Mouse (Mus musculus) 416B (cell line): Measurements from ENCODE around the gene Eme2.
"Not testable (repeated sequence)": the region's sequence is repeated elsewhere in the genome, so short reads cannot be mapped to it uniquely, and the experiment has no call there.

Experiments used
- DNase-seq: peaks from one replicate; pipeline ENCODE4 v3.0.0; 2011; ENCODE audit warnings: low read depth

Eme2 gene

DNA sequence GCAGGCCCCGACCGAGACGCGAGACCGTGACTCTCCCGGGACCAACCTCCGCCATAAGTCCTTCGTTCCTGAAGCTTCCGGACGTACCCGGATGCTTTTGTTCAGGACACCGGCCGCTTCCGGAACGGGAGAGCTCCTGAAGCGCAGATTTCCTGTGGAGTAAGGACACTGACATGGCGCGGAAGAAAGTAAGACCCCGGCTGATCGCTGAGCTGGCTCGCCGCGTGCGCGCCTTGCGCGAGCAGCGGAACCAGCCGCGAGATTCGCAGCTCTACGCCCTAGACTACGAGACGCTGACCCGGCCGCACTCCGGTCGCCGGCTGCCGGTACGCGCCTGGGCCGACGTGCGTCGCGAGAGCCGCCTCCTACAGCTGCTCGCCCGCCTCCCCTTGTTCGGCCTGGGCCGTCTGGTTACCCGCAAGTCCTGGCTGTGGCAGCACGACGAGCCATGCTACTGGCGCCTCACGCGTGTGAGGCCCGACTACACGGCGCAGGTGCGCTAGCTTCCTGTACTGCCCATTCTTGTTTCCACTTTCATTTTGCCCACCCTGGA, at the start of gene Eme2, which contains the start of gene Mrps34:
TSS of gene Eme2 (minus strand) at position 93 of the 553 bp plus-strand sequence.
TSS of gene Mrps34 (plus strand) at position 122 of the 553 bp plus-strand sequence.
- DNase-seq: peak; percentile 92

GRCm38 (mm10) chr17:24943589-24943988, 48.7 kb upstream of the Eme2 start:
- not testable (repeated sequence) for DNase-seq

GRCm38 (mm10) chr17:24943036-24943435, 48.1 kb upstream of the Eme2 start:
- DNase-seq: no peak

- peak; percentile 25 for DNase-seq
These were observed 47.6 kb upstream of the Eme2 start for GRCm38 (mm10) chr17:24942453-24942852.

DNA sequence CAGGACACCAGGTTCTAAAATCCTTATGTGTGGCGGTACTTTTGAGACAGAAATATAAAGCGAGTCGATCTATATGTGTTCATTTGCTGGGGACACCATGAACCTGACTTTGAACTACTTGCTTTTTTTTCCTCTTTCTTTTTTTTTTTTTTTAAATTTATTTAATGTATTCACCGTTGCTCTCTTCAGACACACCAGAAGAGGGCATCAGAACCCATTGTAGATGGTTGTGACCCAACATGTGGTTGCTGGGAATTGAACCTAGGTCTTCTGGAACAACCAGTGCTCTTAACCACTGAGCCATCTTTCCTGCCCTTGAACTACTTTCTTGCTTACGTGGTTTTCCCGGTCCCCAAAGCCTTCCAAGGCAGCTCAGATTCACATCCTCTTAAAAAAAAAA, 42.4 kb upstream of the Eme2 start:
- DNase-seq: no peak

DNA sequence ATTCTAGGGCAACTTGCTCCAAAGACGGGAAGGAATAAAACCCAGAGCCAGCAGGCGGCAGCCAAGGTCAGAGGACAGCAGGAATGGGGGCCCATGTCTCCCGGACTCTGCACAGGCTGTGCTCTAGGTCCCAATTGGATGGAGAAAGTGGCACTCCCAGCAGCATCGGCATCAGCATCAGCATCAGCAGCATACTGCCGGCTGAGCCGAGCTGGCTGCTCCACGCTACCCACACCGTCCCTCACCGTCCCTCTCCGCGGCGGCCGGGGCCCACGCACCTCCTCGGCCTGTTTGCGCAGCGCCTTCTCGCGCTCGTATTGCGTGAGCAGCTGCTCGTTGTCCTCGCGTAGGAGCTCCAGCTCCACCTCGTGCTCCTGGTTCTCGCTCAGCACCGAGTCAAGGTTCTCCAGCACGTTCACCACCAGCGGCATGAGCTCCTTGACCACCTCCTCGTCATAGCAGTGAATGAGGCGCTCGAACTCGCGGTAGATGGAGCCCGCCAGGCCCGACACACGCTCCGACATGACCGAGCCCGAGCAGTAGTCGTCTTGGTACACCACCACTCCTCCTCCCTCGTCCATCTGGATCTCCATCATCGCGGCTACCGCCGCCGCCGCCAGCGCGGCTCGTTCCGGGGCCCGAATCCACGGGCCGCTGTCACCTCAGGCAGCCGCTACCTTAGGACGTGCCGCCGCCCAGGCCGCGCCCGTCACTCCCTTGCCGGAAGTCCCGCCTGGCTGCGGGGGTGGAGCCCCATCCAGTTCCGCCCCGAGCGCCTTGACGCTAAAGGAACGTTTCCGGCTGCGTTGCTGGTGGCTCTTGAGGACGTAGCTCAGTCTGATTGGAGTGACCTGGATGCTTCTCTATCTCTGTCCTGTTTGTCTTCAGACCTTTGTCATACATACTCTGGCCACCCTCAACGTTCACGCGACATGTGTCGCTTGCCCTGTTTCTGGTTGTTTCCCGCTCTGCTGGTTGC, 41.7 kb upstream of the Eme2 start, which contains the start of gene Mapk8ip3:
TSS of gene Mapk8ip3 (minus strand) at position 719 of the 979 bp plus-strand sequence.
- DNase-seq: peak; percentile 94

GRCm38 (mm10) chr17:24935666-24936065, 40.8 kb upstream of the Eme2 start:
- peak; percentile 74 for DNase-seq

DNA sequence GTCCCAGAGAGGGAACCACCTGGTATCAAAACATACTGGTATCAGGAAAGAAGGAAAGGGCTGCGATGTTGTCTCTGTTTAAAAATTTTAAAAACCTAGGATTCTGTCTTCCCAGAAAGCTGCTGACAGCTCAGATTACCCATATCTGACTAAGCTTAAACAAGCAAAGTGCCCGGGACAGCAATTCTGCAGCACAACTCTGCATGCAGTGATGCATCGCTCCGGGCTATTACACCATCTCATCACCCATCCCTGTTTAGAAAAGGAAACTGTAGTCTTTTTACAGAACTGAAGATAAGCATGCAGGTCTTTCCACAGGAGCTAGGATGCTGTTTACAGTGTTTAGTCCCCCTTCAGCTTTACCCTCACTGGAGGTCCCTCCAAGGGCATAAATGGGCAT, 40.0 kb upstream of the Eme2 start:
- peak; percentile 30 for DNase-seq

GRCm38 (mm10) chr17:24933163-24933562, 38.3 kb upstream of the Eme2 start:
- DNase-seq: no peak

- DNase-seq: no peak
These were observed 37.5 kb upstream of the Eme2 start for GRCm38 (mm10) chr17:24932431-24932830.

GRCm38 (mm10) chr17:24929506-24929905, 34.6 kb upstream of the Eme2 start:
- DNase-seq: no peak

DNA sequence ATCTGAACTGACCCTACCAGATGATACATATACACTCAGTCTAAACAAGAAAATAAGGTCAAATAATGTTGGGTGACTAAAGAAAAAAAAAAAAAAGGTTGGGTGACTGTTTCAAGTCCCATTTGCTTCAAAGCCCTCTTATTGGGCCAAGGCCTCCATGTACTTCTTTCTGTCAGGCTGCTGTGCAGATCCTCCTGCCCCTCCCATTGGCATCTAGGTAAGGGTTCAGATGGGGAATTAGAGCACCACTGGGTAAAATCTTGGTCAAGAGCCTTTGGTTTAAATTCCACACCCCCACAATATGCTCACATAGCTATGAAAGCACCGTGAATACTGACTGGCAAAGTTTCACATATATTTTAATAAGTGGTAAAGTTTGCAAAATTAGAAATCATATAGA, 28.4 kb upstream of the Eme2 start:
- DNase-seq: no peak

GRCm38 (mm10) chr17:24913984-24914383, 19.1 kb upstream of the Eme2 start:
- peak; percentile 18 for DNase-seq

GRCm38 (mm10) chr17:24907591-24907990, 12.7 kb upstream of the Eme2 start:
- DNase-seq: no peak

GRCm38 (mm10) chr17:24903767-24904166, 8.9 kb upstream of the Eme2 start:
- no peak for DNase-seq

- DNase-seq: peak; percentile 23
These were observed 8.0 kb upstream of the Eme2 start for GRCm38 (mm10) chr17:24902671-24903474.

- no peak for DNase-seq
These were observed 7.2 kb upstream of the Eme2 start for GRCm38 (mm10) chr17:24902124-24902523.

GRCm38 (mm10) chr17:24900014-24900413, 5.1 kb upstream of the Eme2 start:
- DNase-seq: no peak

DNA sequence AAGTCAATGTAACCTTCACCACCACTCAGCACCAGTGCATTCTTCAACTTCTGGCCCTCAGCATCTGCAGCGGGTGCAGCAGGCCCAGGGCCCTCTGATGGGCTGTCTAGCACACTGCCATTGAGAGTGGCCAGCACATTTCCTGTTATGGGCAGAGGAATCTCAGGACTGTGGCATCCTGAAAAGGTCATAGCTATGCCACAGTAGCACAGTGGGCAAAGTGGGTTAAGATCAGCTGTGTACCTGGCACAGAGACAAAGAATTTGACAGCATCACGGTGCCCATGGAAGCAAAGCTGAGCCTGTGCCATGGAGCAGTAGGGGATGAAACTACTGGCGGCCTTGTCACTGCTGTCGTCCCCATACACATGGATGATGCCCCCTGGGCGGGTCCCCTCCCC, 4.3 kb upstream of the Eme2 start:
- no peak for DNase-seq

- no peak for DNase-seq
These were observed 3.4 kb upstream of the Eme2 start for GRCm38 (mm10) chr17:24898041-24898854.

GRCm38 (mm10) chr17:24897600-24897999, 2.7 kb upstream of the Eme2 start:
- no peak for DNase-seq

- DNase-seq: no peak
These were observed 2.0 kb upstream of the Eme2 start for GRCm38 (mm10) chr17:24896993-24897269.
